Mouse (Mus musculus) forebrain, embryonic 14.5 days (tissue): Measurements from ENCODE around the gene Rbm15. TPM values are rescaled to one million over a fixed set of nuclear protein-coding genes. Genes with fewer than 3 reads are reported as not detected.
"Not testable (repeated sequence)": the region's sequence is repeated elsewhere in the genome, so short reads cannot be mapped to it uniquely, and the experiment has no call there.

Experiments used
- ATAC-seq: fragments of 200-750 bp; cut with Nextera tagmentation; 2 replicates; pipeline ENCODE4 v1.8.0; 2017; ENCODE audit warnings: mild to moderate bottlenecking, moderate library complexity
- DNase-seq: peaks from one replicate; pipeline ENCODE4 v3.0.0-alpha.2; 2015; ENCODE audit warnings: low spot score
- H3K27ac ChIP-seq: fragments of 300-500 bp; sonication (generic); 2 replicates; pipeline ENCODE4 v1.5.1; 2014; ENCODE audit warnings: low read depth, mild to moderate bottlenecking, control low read depth, low read length, moderate library complexity
- H3K27me3 ChIP-seq: fragments of 300-500 bp; sonication (generic); replicated peaks from 2 replicates; pipeline ENCODE4 v1.6.1; 2014; ENCODE audit warnings: low read length, control low read depth, mixed read lengths; ENCODE audit not compliant: control insufficient read depth, insufficient read depth
- H3K36me3 ChIP-seq: fragments of 300-500 bp; sonication (generic); 2 replicates; pipeline ENCODE4 v1.6.1; 2014; ENCODE audit warnings: low read length, control low read depth; ENCODE audit not compliant: control insufficient read depth, insufficient read depth
- H3K4me1 ChIP-seq: fragments of 300-500 bp; sonication (generic); 2 replicates; pipeline ENCODE4 v1.6.1; 2014; ENCODE audit warnings: antibody characterized with exemption, low read length, control low read depth; ENCODE audit not compliant: control insufficient read depth, insufficient read depth
- H3K4me2 ChIP-seq: fragments of 300-500 bp; sonication (generic); 2 replicates; pipeline ENCODE4 v1.6.1; 2014; ENCODE audit warnings: mild to moderate bottlenecking, control low read depth, low read length
- H3K4me3 ChIP-seq: fragments of 300-500 bp; sonication (generic); 2 replicates; pipeline ENCODE4 v1.5.1; 2014; ENCODE audit warnings: low read depth, low read length, control low read depth
- H3K9ac ChIP-seq: fragments of 300-500 bp; sonication (generic); 2 replicates; pipeline ENCODE4 v1.6.1; 2014; ENCODE audit warnings: mild to moderate bottlenecking, low read length, control low read depth, moderate library complexity
- H3K9me3 ChIP-seq: fragments of 300-500 bp; sonication (generic); replicated peaks from 2 replicates; pipeline ENCODE4 v1.6.1; 2016; ENCODE audit warnings: low read length, control low read depth, mixed read lengths; ENCODE audit not compliant: control insufficient read depth
- WGBS: fragments of 180-500 bp; shearing (Covaris S2); extraction: QIAGEN DNeasy Blood & Tissue Kit; methylation state at CpG from one replicate; pipeline ENCODE4 v1.1.7; 2014; 5-methylcytosine and 5-hydroxymethylcytosine counted together
- polyA plus RNA-seq: library from polyadenylated mRNA; unstranded; fragments of >200 nt; fragmentation: Nextera tagmentation; extraction: Ambion mirVana; gene quantifications from 2 replicates; pipeline ENCODE4 v1.2.1, GENCODE M21; 2014

The Rbm15 gene
- polyA plus RNA-seq, 1 experiment from 2014 or later: 9.1 TPM

DNA sequence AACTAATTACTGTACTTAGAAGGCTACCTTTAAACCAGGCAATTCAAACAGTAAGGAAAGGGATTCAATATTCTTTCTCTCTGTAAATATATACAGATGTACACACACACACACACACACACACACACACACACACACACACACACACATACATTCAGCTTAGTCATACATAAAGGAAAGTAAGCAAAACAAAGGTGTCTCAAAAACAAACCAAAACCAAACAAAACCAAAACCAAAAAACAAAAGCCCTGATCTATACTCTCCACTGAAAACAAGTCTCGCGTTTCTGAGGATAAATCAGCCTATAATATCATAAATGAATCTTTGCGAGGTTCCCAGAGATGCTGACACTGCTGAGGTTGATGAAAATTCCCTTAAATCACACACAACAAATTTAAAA, 16.1 kb downstream of the Rbm15 start:
- ATAC-seq (no peak), DNase-seq (no peak)
- no peak overlapping the region for H3K4me3 ChIP-seq
- 94% methylated on average over 3 of the region's 3 CpGs for WGBS
- no peaks in the 10 kb centered on the region for H3K27me3 ChIP-seq
- peaks cover 16% of the 10 kb centered on the region; the same call in 1 of the 2 replicates for H3K36me3 ChIP-seq
- H3K9me3 ChIP-seq: no peaks in the 10 kb centered on the region
- no peak overlapping the region for H3K9ac ChIP-seq
- no peak overlapping the region for H3K4me2 ChIP-seq
- peaks cover 11% of the 10 kb centered on the region for H3K4me1 ChIP-seq
- no peak overlapping the region for H3K27ac ChIP-seq

DNA sequence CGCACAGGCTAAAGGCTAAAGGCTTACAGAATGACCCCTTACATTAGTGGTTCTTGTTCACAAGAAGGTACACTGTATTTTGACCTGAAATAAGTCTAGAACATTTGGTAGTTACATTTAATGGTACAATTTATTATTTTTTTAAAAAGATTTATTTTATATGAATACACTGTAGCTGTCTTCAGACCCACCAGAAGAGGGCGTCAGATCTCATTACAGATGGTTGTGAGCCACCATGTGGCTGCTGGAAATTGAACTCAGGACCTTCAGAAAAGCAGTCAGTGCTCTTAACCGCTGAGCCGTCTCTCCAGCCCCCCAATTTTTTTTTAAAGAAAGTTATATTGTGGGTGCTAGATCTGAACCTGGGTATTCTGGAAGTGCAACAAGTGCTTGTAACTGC, 36.6 kb downstream of the Rbm15 start:
- not testable (repeated sequence) for H3K36me3 ChIP-seq, H3K27ac ChIP-seq, H3K4me1 ChIP-seq, H3K27me3 ChIP-seq, H3K4me2 ChIP-seq, ATAC-seq, H3K4me3 ChIP-seq, DNase-seq, H3K9ac ChIP-seq, H3K9me3 ChIP-seq
- 72% methylated on average over 4 of the region's 4 CpGs for WGBS

DNA sequence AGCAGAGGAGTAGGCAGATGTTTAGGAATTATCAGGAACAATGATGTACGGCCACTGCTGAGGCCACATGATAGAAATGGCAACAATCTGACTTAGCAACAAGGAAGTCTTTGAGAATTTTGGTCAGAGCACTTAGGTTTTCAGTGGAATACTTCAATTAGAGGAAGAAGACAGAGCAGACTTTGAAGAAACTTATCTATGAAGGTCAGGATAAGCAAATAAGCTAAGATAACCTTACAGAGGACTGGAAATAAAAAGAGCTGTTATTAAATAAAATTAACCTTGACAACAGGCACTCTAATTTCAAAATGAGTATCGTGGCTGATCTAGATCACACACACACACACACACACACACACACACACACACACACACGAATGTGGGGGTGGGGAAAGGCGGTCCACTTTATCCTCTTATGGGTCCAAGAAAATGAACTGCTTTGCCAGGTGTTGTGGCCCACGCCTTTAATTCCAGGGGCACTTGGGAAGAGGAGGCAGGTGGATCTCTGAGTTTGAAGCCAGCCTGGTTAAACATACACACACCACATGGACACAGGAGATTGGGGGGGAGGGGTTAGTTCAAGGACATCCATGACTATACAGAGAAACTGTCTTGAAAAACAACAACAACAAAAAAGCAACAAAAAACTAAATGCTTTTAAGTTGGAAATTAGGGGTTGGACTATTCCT, 37.7 kb downstream of the Rbm15 start:
- no peaks in the 10 kb centered on the region for H3K9me3 ChIP-seq
- H3K4me2 ChIP-seq: no peak overlapping the region
- H3K9ac ChIP-seq: no peak overlapping the region
- DNase-seq: no peak
- no peak overlapping the region for H3K27ac ChIP-seq
- H3K4me3 ChIP-seq: no peak overlapping the region
- H3K27me3 ChIP-seq: no peaks in the 10 kb centered on the region
- whole genome bisulfite sequencing: 85% methylated on average over 5 of the region's 5 CpGs
- 0 out of 2 replicates have a peak, but pooled peaks cover under 1% of the 10 kb centered on the region for H3K36me3 ChIP-seq
- no peaks in the 10 kb centered on the region for H3K4me1 ChIP-seq
- ATAC-seq: no peak

DNA sequence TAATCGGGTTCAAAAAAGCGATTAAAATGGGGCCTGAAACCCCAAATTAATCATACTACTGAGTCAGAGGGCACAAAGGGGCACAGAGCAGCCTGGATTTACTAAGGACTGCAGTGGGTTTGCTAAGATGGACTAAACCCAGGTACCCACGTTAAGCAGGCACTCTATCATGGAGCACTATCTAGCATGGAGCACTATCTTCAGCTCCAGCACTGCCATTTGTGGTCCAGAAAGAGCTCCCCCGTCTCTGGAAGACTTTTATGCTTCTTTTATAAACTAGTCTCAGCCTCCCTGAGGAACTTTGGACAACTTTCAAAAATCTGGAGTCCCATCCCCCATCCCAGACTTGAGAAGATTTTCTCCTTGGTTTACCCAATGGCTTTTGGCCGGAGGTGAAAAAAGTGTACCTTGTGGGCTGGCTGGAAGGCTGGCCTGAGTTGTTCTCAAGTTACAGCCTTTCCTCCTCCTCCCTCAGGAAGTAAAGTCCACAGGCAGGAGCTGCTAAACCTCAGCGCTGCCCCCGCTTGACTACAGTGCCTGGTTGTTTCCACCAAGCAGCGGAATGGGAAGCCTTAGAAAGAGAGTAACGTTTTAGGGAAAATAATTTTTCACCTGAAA, 42.6 kb downstream of the Rbm15 start, which contains the start of gene Slc16a4:
TSS of gene Slc16a4 (plus strand) at position 467 of the 618 bp plus-strand sequence.
- DNase-seq (peak; percentile 17), ATAC-seq (no peak)
- H3K4me3 ChIP-seq: no peak within 1 kb of the TSS
- H3K36me3 ChIP-seq: 0 out of 2 replicates have a peak, but pooled peaks cover 4% of the 10 kb centered on the region
- no peaks in the 10 kb centered on the region for H3K27me3 ChIP-seq
- H3K9ac ChIP-seq: no peak within 1 kb of the TSS
- no peaks in the 10 kb centered on the region for H3K9me3 ChIP-seq
- H3K4me1 ChIP-seq: no peaks in the 10 kb centered on the region
- WGBS: 28% methylated on average over 9 of the region's 9 CpGs
- H3K27ac ChIP-seq: no peak within 1 kb of the TSS
- H3K4me2 ChIP-seq: no peak within 1 kb of the TSS

DNA sequence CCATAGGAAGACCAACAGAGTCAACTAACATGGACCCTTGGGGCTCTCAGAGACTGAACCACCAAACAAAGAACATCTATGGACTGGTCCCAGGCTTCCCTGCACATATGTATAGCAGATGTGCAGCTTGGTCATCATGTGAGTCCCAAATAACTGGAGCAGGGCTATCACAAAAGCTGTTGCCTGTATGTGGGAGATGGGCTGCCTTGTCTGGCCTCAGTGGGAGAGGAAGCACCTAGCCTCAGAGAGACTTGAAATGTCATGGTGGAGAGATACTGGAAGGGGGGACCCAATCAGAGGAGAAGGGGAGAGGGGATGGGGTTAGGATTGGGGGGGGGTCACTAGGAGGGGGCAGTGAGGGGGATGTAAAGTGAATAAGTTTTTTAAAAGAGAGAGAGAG, 46.1 kb downstream of the Rbm15 start:
- Histone ChIP-seq H3K4me1 (no peaks in the 10 kb centered on the region), H3K9ac (no peak overlapping the region), H3K9me3 (no peaks in the 10 kb centered on the region), H3K4me3 (no peak overlapping the region), H3K27me3 (no peaks in the 10 kb centered on the region), H3K27ac (no peak overlapping the region), H3K36me3 (peaks cover 18% of the 10 kb centered on the region), H3K4me2 (no peak overlapping the region)
- ATAC-seq (no peak), DNase-seq (no peak)

DNA sequence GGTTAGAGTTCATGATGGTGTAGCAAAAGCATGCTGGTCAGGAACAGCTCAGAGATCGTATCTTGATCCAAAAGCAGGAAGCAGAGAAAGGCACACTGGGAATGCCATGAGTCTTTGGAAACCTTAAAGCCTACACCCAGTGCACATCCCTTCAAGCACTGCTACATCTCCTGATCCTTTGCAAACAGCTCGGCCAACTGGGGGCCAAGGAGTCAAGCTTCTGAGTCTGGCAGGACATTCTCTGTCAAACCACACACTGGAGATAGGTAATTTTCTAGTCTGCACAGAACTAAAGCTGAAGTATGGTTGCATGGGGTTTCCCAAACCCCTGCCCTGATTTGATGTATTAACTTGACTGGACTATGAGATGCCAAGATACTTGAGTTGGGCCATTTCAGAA, 47.4 kb downstream of the Rbm15 start:
- Histone ChIP-seq H3K4me2 (no peak overlapping the region), H3K4me3 (no peak overlapping the region), H3K36me3 (peaks cover 21% of the 10 kb centered on the region), H3K27ac (no peak overlapping the region), H3K9ac (no peak overlapping the region), H3K27me3 (no peaks in the 10 kb centered on the region), H3K9me3 (no peaks in the 10 kb centered on the region), H3K4me1 (no peaks in the 10 kb centered on the region)
- 84% methylated on average over 2 of the region's 2 CpGs for WGBS
- no peak for DNase-seq
- no peak for ATAC-seq

DNA sequence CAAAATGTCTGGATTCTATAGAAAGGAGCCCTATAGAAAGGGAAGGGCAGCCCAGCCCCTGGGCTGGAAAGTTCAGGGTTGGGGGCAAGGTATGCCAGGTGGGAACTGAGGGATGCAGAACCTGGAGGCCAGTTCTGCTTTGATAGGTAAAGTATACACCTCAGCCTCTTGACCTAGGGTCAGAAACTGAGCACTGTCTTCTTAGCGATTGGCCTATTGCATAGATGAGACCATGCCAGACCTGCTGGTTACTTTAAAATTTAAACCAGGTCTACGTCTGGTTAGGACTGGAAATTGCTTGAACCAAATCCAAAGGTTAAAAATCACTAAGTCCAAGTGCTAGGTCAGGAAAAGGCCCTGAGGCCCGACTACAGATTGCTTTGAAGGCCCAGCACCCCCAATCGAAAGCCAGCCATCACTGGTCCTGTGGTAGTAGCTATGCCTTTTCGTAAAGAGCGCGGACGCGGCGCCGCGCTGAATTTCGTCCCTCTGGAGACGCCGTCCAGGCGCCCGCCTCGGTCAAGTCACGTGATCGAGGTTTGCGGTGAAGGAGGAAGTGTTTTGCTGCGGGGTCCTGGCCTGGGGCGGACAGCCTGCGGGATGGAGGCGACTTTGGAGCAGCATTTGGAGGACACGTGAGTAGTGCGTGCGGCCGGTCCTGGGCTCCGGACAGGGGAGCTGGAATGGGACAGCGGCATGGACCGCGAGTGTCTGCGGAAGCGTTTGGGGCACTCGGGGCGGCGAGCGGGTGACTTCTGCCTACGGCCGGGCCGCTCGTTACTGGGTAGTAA, 54.8 kb downstream of the Rbm15 start, which contains the start of gene Lamtor5:
TSS of gene Lamtor5 (plus strand) at position 380 of the 791 bp plus-strand sequence.
- peak; percentile 94 for DNase-seq
- peak within 1 kb of the TSS; percentile 78 for H3K9ac ChIP-seq
- H3K27ac ChIP-seq: no peak within 1 kb of the TSS
- peaks cover 10% of the 10 kb centered on the region for H3K4me1 ChIP-seq
- H3K4me3 ChIP-seq: peak within 1 kb of the TSS; percentile 75
- peak; percentile 94 for ATAC-seq
- H3K4me2 ChIP-seq: peak within 1 kb of the TSS; percentile 79
- WGBS: 3% methylated on average over 43 of the region's 43 CpGs
- H3K27me3 ChIP-seq: no peaks in the 10 kb centered on the region
- H3K36me3 ChIP-seq: peaks cover 9% of the 10 kb centered on the region
- H3K9me3 ChIP-seq: no peaks in the 10 kb centered on the region

DNA sequence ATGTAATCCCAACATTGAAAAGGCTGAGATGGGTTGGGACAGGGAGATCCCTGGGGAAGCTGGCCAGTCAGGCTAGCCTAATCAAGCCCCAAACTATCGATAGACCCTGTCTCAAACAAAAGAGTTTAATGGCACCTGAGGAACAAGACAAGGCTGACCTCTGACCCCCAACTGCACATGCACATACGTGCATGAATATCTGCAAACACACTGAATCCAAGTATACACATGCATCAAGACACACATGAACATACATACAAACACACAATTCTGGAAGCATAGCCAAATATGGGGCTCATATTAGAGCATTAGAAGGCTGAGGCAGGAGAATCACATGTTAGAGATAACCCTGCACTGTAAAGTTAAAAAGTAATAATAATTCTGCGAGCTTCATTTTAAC, 56.8 kb downstream of the Rbm15 start:
- no peaks in the 10 kb centered on the region for H3K36me3 ChIP-seq
- no peak overlapping the region for H3K9ac ChIP-seq
- DNase-seq (no peak), ATAC-seq (no peak)
- 87% methylated on average over 3 of the region's 3 CpGs for WGBS
- no peak overlapping the region for H3K4me3 ChIP-seq
- no peak overlapping the region for H3K27ac ChIP-seq
- H3K9me3 ChIP-seq: no peaks in the 10 kb centered on the region
- H3K4me1 ChIP-seq: peaks cover 10% of the 10 kb centered on the region
- no peaks in the 10 kb centered on the region for H3K27me3 ChIP-seq
- H3K4me2 ChIP-seq: no peak overlapping the region
